Mouse (Mus musculus) G1E (cell line): ENCODE results near the gene Acbd3.

ENCODE experiments used
- CTCF ChIP-seq: IDR thresholded peaks from 2 replicates; pipeline ENCODE4 v1.5.1; 2012; ENCODE audit warnings: low read depth, low read length, inconsistent platforms, mixed read lengths
- GATA1 ChIP-seq: IDR thresholded peaks from 2 replicates; pipeline ENCODE4 v1.6.1; 2012; ENCODE audit warnings: borderline replicate concordance, low read length, inconsistent platforms, mixed read lengths
- POLR2AphosphoS5 ChIP-seq: IDR thresholded peaks from 2 replicates; pipeline ENCODE4 v1.6.1; 2012; ENCODE audit warnings: low read depth, low read length, inconsistent platforms; ENCODE audit not compliant: insufficient replicate concordance
- TAL1 ChIP-seq: conservative IDR thresholded peaks from 2 replicates; pipeline ENCODE4 v1.6.1; 2012; ENCODE audit warnings: low read depth, low read length, inconsistent platforms, mixed read lengths

- TF ChIP-seq CTCF (no peak), TAL1 (no peak), GATA1 (no peak), POLR2AphosphoS5 (no peak)
These were observed 49.5 kb downstream of the Acbd3 start for GRCm38 (mm10) chr1:180775317-180775716.
